Mouse (Mus musculus): ENCODE measurements around the gene Ppt1.
A peak's percentile ranks its signal among the peaks of the same experiment; 100 is the strongest.

Gene Ppt1

GRCm38 (mm10) chr4:122902156-122902555, 66.1 kb downstream of the Ppt1 start:
- DNase-seq (ENCODE audit: inconsistent age in 2 of 2, low spot score in 1 of 2), result peak in 1 of 2 experiments; percentile 54

- DNase-seq (ENCODE audit: inconsistent age in 2 of 2, low spot score in 1 of 2), result no peak
Observed at GRCm38 (mm10) chr4:122903709-122904108, 67.7 kb downstream of the Ppt1 start.

- no peak for DNase-seq (ENCODE audit: inconsistent age in 2 of 2, low spot score in 1 of 2)
Observed at GRCm38 (mm10) chr4:122905359-122905758, 69.3 kb downstream of the Ppt1 start.
